ENCODE assay signal across 21 mouse cellular contexts in genomic region chr5:54419811-54420470, GRCm38 (mm10).
DNase-seq lines count a peak whose midpoint lies in the region; ATAC-seq lines count a peak whose summit lies in the region.
"Had no signal": no experiment of that assay in that cellular context is flagged by ENCODE, and none has a peak within 500 bp of the region (broad histone marks: within the 10 kb centered on the region; RNA-seq: fewer than 3 reads in every experiment).

No protein-coding gene starts in this region.

- H3K4me1 ChIP-seq in heart, embryonic 12.5 days (replicated peaks): peaks cover 14% of the 10 kb centered on the region
- peaks cover 13% of the 10 kb centered on the region; the same call in 1 of the 2 replicates for H3K4me1 ChIP-seq in intestine, embryonic 14.5 days (replicated peaks; ENCODE audit: control insufficient read depth, insufficient read depth, low read length)
- H3K4me1 ChIP-seq in intestine, embryonic 15.5 days (replicated peaks): no peaks in the 10 kb centered on the region
- H3K4me1 ChIP-seq in limb, embryonic 13.5 days: peaks cover 8% of the 10 kb centered on the region
- H3K4me1 ChIP-seq: forebrain, embryonic 12.5 days; hindbrain, embryonic 15.5 days had no signal

- H3K27ac ChIP-seq in heart, embryonic 12.5 days (ENCODE audit: poor library complexity, severe bottlenecking): peak overlapping the region; percentile 53; the same call in 1 of the 2 replicates
- H3K27ac ChIP-seq in intestine, embryonic 14.5 days (ENCODE audit: low read depth): no peak overlapping the region
- no peak overlapping the region for H3K27ac ChIP-seq in intestine, embryonic 15.5 days
- no peak overlapping the region for H3K27ac ChIP-seq in limb, embryonic 13.5 days
- H3K27ac ChIP-seq: forebrain, embryonic 12.5 days; hindbrain, embryonic 15.5 days; limb, embryonic 15.5 days had no signal

- DNase-seq in heart, postnatal 25 days (ENCODE audit: low spot score): no peak
- DNase-seq in intestine, embryonic 14.5 days (ENCODE audit: low spot score): no peak
- peak; percentile 5 for DNase-seq in embryo, embryonic 11.5 days (ENCODE audit: low read depth, low spot score)
- DNase-seq in layer of hippocampus, postnatal 14 days (ENCODE audit: low spot score in 2 of 2): no peak
- DNase-seq in gastrocnemius, postnatal 4 days (ENCODE audit: low spot score in 2 of 2): no peak
- DNase-seq: adrenal gland, postnatal 36 days; B cell, adult 2 months; cerebellum, adult 11-12 months; cerebellum, postnatal 14 days; gastrocnemius, postnatal 10 days; kidney, adult 8-10 months; kidney, postnatal 4 days; layer of hippocampus, adult 9-11 months; thymus, postnatal 25 days had no signal

- H3K36me3 ChIP-seq in heart, embryonic 12.5 days: no peaks in the 10 kb centered on the region
- no peaks in the 10 kb centered on the region for H3K36me3 ChIP-seq in intestine, embryonic 14.5 days (ENCODE audit: control insufficient read depth, insufficient read depth, low read length)
- no peaks in the 10 kb centered on the region for H3K36me3 ChIP-seq in intestine, embryonic 15.5 days
- H3K36me3 ChIP-seq in limb, embryonic 13.5 days: no peaks in the 10 kb centered on the region
- H3K36me3 ChIP-seq: forebrain, embryonic 12.5 days; hindbrain, embryonic 15.5 days; limb, embryonic 15.5 days had no signal

- no peak for ATAC-seq in heart, embryonic 12.5 days (ENCODE audit: insufficient number of reproducible peaks, low FRiP score)
- peak; percentile 50; the same call in 1 of the 2 replicates for ATAC-seq in intestine, embryonic 14.5 days (replicated peaks; ENCODE audit: low FRiP score, low TSS enrichment, low read depth)
- ATAC-seq in intestine, embryonic 15.5 days: no peak
- peak; percentile 24; the same call in 1 of the 2 replicates for ATAC-seq in limb, embryonic 13.5 days (ENCODE audit: low FRiP score, low read depth)
- ATAC-seq: lung, postnatal 0 days had no signal

- H3K4me3 ChIP-seq in heart, embryonic 12.5 days: no peak overlapping the region
- no peak overlapping the region for H3K4me3 ChIP-seq in intestine, embryonic 14.5 days (ENCODE audit: low read depth, low read length)
- H3K4me3 ChIP-seq in intestine, embryonic 15.5 days (replicated peaks): no peak overlapping the region
- no peak overlapping the region for H3K4me3 ChIP-seq in limb, embryonic 13.5 days
- H3K4me3 ChIP-seq: forebrain, embryonic 12.5 days; hindbrain, embryonic 15.5 days; limb, embryonic 15.5 days had no signal

- H3K4me2 ChIP-seq in heart, embryonic 12.5 days: no peak overlapping the region
- no peak overlapping the region for H3K4me2 ChIP-seq in intestine, embryonic 14.5 days (ENCODE audit: low read length)
- no peak overlapping the region for H3K4me2 ChIP-seq in intestine, embryonic 15.5 days (replicated peaks)
- no peak overlapping the region for H3K4me2 ChIP-seq in limb, embryonic 13.5 days (replicated peaks)
- H3K4me2 ChIP-seq: forebrain, embryonic 12.5 days; hindbrain, embryonic 15.5 days; limb, embryonic 15.5 days had no signal

- no peaks in the 10 kb centered on the region for H3K9me3 ChIP-seq in heart, embryonic 12.5 days (replicated peaks)
- no peaks in the 10 kb centered on the region for H3K9me3 ChIP-seq in intestine, embryonic 14.5 days (ENCODE audit: control insufficient read depth, low read length)
- H3K9me3 ChIP-seq in intestine, embryonic 15.5 days: no peaks in the 10 kb centered on the region
- no peaks in the 10 kb centered on the region for H3K9me3 ChIP-seq in limb, embryonic 13.5 days
- H3K9me3 ChIP-seq: forebrain, embryonic 12.5 days; hindbrain, embryonic 15.5 days; limb, embryonic 15.5 days had no signal

- H3K9ac ChIP-seq in heart, embryonic 12.5 days: no peak overlapping the region
- H3K9ac ChIP-seq in intestine, embryonic 14.5 days (ENCODE audit: low read length): no peak overlapping the region
- no peak overlapping the region for H3K9ac ChIP-seq in intestine, embryonic 15.5 days
- H3K9ac ChIP-seq in limb, embryonic 13.5 days: no peak overlapping the region
- H3K9ac ChIP-seq: forebrain, embryonic 12.5 days; hindbrain, embryonic 15.5 days; limb, embryonic 15.5 days had no signal

- intact Hi-C loops in heart, postnatal 25 days (cut with DNase I): loop anchor here (10.0 kb wide), 1 partner anchor 155 kb away; no protein-coding TSS in a partner anchor

- no peaks in the 10 kb centered on the region for H3K27me3 ChIP-seq in heart, embryonic 12.5 days (replicated peaks)
- H3K27me3 ChIP-seq in intestine, embryonic 14.5 days (replicated peaks; ENCODE audit: control insufficient read depth, insufficient read depth, low read length): no peaks in the 10 kb centered on the region
- H3K27me3 ChIP-seq in intestine, embryonic 15.5 days (replicated peaks): no peaks in the 10 kb centered on the region
- H3K27me3 ChIP-seq in limb, embryonic 13.5 days: no peaks in the 10 kb centered on the region
- H3K27me3 ChIP-seq: forebrain, embryonic 12.5 days; hindbrain, embryonic 15.5 days; limb, embryonic 15.5 days had no signal

- WGBS in heart, embryonic 12.5 days: 59% methylated on average over 5 of the region's 5 CpGs
- 23% methylated on average over 5 of the region's 5 CpGs for WGBS in intestine, embryonic 14.5 days
- WGBS in intestine, embryonic 15.5 days: 37% methylated on average over 5 of the region's 5 CpGs
- WGBS in limb, embryonic 13.5 days: 12% methylated on average over 5 of the region's 5 CpGs

Comparison
In these comparisons a context has a peak if more than half of its experiments do, and no peak if none do; other contexts are left out.
1. ATAC-seq: peak in intestine, embryonic 14.5 days (single experiment) and limb, embryonic 13.5 days (single experiment); none in heart, embryonic 12.5 days (single experiment) and intestine, embryonic 15.5 days (single experiment).